In genomic region chr1:191575458-191576247, GRCm38 (mm10) we compare ENCODE assay signal across 8 mouse cellular contexts. TPM values are rescaled to one million over a fixed set of nuclear protein-coding genes. Genes with fewer than 3 reads are reported as not detected.
DNase-seq lines count a peak whose midpoint lies in the region; ATAC-seq lines count a peak whose summit lies in the region.

Gene Dtl (minus strand): TSS chr1:191575544.
Gene Ints7 (plus strand): TSS chr1:191575636.

- WGBS in heart, embryonic 10.5 days: under 1% methylated on average over 70 of the region's 70 CpGs
- WGBS in kidney, embryonic 15.5 days: under 1% methylated on average over 70 of the region's 70 CpGs

- peak within 1 kb of the TSS; percentile 97 for H3K27ac ChIP-seq in heart, embryonic 10.5 days
- H3K27ac ChIP-seq in kidney, embryonic 15.5 days: peak within 1 kb of the TSS; percentile 97

- H3K4me1 ChIP-seq in heart, embryonic 10.5 days: peaks cover 18% of the 10 kb centered on the region
- H3K4me1 ChIP-seq in kidney, embryonic 15.5 days: peaks cover 31% of the 10 kb centered on the region

- no peaks in the 10 kb centered on the region for H3K9me3 ChIP-seq in heart, embryonic 10.5 days
- 0 out of 2 replicates have a peak, but pooled peaks cover 3% of the 10 kb centered on the region for H3K9me3 ChIP-seq in kidney, embryonic 15.5 days (replicated peaks)

- peak within 1 kb of the TSS; percentile 84 for H3K9ac ChIP-seq in kidney, embryonic 15.5 days

- peak within 1 kb of the TSS; percentile 92 for H3K4me3 ChIP-seq in heart, embryonic 10.5 days
- peak within 1 kb of the TSS; percentile 96 for H3K4me3 ChIP-seq in kidney, embryonic 15.5 days (replicated peaks)

- peak within 1 kb of the TSS; percentile 74 for H3K4me2 ChIP-seq in kidney, embryonic 15.5 days

- peaks cover 19% of the 10 kb centered on the region for H3K36me3 ChIP-seq in heart, embryonic 10.5 days
- H3K36me3 ChIP-seq in kidney, embryonic 15.5 days: peaks cover 20% of the 10 kb centered on the region

- H3K27me3 ChIP-seq in heart, embryonic 10.5 days (ENCODE audit: insufficient read depth, poor library complexity, severe bottlenecking): no peaks in the 10 kb centered on the region
- H3K27me3 ChIP-seq in kidney, embryonic 15.5 days: no peaks in the 10 kb centered on the region

- ATAC-seq in erythroblast, adult 5-6 weeks (replicated peaks; ENCODE audit: low FRiP score, poor library complexity, severe bottlenecking): peak; percentile 91
- peak; percentile 98 for ATAC-seq in kidney, embryonic 15.5 days (replicated peaks; ENCODE audit: low FRiP score)
- peak; percentile 92 for ATAC-seq in monocyte, adult 5-6 weeks (replicated peaks; ENCODE audit: insufficient number of reproducible peaks, low FRiP score, low TSS enrichment, poor library complexity, severe bottlenecking)

- DNase-seq in B cell, adult 2 months: peak; percentile 99
- DNase-seq in brain, adult 2 months (ENCODE audit: low read depth, low spot score): peak; percentile 100
- peak; percentile 99 for DNase-seq in heart, embryonic 10.5 days (ENCODE audit: low spot score)
- DNase-seq in liver: peak; percentile 100
- peak; percentile 100 for DNase-seq in spleen, postnatal 4 days (ENCODE audit: low spot score in 2 of 2)

RNA-seq across cellular contexts. Expression of gene Dtl, which starts in this region (rescaled TPM):
- 38.0 and 45.3 TPM in 2 replicates for total RNA-seq in erythroblast, adult 5-6 weeks (2015; ENCODE audit: low replicate concordance)
- 29.1 and 30.1 TPM in 2 replicates for total RNA-seq in erythroblast, adult 5-6 weeks (2017; ENCODE audit: low replicate concordance)
- 45.5 and 53.6 TPM in 2 replicates for polyA plus RNA-seq in heart, embryonic 10.5 days (2016; fragmentation: Nextera tagmentation; extraction: Ambion mirVana)
- 59.7 and 60.1 TPM in 2 replicates for polyA plus RNA-seq in kidney, embryonic 15.5 days (2015; fragmentation: Nextera tagmentation; extraction: Ambion mirVana)
- 2.1 to 5.4 TPM (median 4.3 TPM) in 3 replicates for total RNA-seq in monocyte, adult 5-6 weeks (2017)

RNA-seq across cellular contexts. Expression of gene Ints7, which starts in this region (rescaled TPM):
- 9.0 and 12.3 TPM in 2 replicates for total RNA-seq in erythroblast, adult 5-6 weeks (2015; ENCODE audit: low replicate concordance)
- 15.1 and 21.8 TPM in 2 replicates for total RNA-seq in erythroblast, adult 5-6 weeks (2017; ENCODE audit: low replicate concordance)
- polyA plus RNA-seq in heart, embryonic 10.5 days (2016; fragmentation: Nextera tagmentation; extraction: Ambion mirVana): 52.9 and 58.7 TPM in 2 replicates
- polyA plus RNA-seq in kidney, embryonic 15.5 days (2015; fragmentation: Nextera tagmentation; extraction: Ambion mirVana): 65.2 and 71.2 TPM in 2 replicates
- total RNA-seq in monocyte, adult 5-6 weeks (2017): 26.0 to 26.5 TPM (median 26.2 TPM) in 3 replicates

Comparison
In these comparisons a context has a peak if more than half of its experiments do, and no peak if none do; other contexts are left out.
1. Peak in every context shown above with its lines: DNase-seq, ATAC-seq, H3K4me3 ChIP-seq and H3K27ac ChIP-seq.